Mouse (Mus musculus): Measurements from ENCODE around the gene Ctsa.
A peak's percentile ranks its signal among the peaks of the same experiment; 100 is the strongest.

Gene Ctsa

DNA sequence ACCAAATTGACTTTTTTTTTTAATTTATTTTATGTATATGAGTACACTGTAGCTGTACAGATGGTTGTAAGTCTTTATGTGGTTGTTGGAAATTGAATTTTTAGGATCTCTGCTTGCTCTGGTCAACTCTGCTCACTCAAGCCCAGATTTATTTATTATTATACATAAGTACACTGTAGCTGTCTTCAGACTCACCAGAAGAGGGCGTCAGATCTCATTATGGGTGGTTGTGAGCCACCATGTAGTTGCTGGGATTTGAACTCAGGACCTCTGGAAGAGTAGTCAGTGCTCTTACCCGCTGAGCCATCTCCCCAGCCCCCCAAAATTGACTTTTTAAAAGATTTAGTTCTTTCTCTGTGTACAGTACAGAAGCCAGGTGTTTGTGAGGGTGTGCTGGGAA lies 43.0 kb downstream of the Ctsa start:
- DNase-seq (ENCODE audit: inconsistent age in 2 of 2, low spot score in 1 of 2): peak in 1 of 2 experiments; percentile 44

DNA sequence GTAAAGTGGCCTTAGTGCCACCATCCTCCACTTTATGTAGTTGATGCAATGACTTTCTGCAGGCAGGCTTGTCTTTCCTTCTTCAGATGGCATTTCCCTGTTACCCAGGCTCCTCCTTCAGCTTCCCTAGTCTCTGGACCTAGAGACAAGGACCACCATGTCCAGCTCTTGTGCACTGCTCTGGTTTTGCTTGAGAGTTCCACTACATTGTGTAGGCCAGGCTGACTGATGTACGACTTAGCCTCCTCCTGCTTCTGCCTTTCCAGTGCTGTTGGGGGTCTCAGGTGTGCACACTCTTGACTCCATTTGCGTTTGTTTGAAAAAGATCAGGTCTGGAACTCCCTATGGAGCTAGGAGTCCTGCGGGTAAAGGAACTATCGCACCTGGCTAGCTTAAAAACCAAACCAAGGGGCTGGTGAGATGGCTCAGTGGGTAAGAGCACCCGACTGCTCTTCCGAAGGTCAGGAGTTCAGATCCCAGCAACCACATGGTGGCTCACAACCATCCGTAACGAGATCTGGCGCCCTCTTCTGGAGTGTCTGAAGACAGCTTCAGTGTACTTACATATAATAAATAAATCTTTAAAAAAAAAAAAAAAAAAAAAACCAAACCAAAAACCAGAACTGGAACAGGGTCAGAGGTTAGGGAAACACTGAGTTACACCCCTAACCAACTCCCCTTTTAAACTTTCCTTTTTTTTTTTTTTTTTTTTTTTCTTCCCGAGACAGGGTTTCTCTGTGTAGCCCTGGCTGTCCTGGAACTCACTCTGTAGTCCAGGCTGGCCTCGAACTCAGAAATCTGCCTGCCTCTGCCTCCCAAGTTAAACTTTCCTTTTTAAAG lies 44.9 kb downstream of the Ctsa start:
- DNase-seq (ENCODE audit: inconsistent age in 2 of 2, low spot score in 1 of 2): peak in 1 of 2 experiments; percentile 48

DNA sequence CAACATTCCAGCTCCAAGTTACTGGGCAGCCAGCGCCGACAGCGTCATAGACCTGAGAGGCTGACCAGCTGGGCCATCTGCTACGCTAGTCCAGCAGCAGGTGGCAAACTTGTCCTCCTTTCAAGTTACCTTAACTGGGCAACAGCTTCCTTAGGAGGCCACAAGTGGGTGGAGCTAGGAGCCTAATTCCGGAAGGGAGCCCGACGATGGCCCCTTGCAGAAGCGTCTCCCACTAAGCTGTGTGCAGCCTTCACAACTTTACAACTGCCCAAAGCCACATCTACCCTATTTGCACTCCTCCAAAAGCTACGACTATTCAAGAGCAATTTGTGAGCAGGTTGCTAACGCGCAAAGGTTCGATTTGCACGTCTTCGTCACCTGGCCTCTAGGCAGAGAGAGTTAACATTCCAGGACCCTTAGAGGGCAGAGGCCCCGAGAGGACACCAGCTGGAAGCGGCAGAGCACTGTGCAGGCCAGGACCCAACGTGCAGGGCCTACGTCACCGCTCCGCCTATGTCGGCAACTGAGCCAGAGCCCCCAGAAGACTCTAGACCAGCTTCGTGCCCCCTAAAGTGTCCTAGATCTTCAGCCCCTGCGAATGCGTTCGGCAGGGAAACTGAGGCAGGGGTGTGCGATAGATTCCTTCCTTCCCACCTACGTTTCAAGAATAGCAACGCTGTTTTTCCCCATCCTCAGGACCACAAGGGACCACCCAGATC lies 46.0 kb downstream of the Ctsa start:
- peak; percentile 80 to 89 for DNase-seq (ENCODE audit: inconsistent age in 2 of 2, low spot score in 1 of 2)

DNA sequence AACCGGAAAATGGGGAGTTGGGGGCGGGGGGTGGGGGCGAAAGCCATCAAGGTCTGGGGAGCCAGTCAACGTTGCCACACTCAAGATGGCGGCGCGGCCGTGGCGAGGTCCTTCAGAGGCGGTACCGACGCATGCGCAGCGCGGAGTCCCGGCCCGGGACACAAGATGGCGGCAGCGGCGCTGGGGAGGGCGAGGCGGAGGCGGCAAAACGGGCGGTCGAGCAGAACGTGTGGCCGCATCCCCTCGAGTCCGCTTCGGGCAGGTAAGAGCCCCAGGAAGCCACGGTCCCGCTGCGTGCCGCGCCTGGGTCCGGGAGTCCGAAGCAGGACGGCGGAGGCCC lies 46.5 kb downstream of the Ctsa start, which contains the start of gene Pcif1:
TSS of gene Pcif1 (plus strand) at position 77 of the 340 bp plus-strand sequence.
- DNase-seq (ENCODE audit: inconsistent age in 2 of 2, low spot score in 1 of 2): peak; percentile 92 to 98

DNA sequence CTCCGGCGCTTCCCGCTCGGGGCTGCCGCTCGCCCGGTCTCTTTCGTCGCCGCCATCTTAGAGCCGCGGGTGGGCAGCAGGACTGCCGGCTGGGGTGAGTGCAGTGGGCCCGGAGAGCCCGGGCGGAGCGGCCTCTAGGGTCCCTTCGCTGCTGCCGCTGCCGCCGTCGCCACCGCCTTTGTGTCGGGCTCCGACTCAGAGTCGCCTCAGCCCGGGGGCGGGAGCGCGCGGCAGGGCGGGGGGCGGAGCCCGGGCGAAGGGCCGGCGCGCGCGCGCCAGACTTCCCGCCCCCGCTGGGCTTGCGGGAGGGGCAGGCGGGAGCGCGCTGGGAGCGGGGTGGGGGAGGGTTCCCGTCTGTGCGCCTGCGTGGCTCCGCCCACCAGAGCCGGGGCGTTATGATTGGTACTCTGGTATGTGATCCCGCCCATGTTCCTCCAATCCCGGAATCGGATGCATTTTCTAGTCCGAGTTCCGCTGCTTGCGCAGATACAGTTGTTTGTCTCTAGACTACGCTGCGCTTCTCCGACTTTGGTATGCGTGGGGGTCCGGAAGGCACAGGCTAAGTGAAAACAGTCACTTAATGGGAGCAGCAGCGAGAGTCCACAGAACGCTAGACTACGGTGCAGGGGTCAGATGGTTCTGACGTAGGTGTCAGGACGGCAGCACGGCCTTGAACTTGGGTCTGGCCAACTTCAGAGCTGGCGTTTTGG lies 47.0 kb downstream of the Ctsa start:
- peak; percentile 95 to 98 for DNase-seq (ENCODE audit: inconsistent age in 2 of 2, low spot score in 1 of 2)

DNA sequence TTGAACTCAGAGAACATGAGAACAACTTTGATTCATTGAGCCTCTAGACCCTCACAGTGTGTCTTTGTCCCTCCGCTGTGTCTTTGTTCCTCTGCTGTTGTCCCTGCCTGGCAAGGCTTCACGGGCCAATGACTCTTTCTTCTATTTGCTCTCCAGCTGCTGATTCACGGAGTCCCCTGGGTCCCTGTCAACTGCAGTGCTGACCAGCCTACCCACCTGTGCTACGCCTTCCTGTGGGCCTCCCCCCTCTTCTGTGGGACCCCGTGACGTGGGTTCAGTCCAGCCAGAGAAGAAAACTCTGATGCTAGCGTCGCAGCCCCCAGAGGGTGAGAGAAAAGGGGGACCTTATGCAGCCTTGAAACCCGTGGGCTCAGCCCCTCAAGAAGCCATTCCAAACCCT lies 49.9 kb downstream of the Ctsa start:
- DNase-seq (ENCODE audit: inconsistent age in 2 of 2, low spot score in 1 of 2): peak in 1 of 2 experiments; percentile 56

DNA sequence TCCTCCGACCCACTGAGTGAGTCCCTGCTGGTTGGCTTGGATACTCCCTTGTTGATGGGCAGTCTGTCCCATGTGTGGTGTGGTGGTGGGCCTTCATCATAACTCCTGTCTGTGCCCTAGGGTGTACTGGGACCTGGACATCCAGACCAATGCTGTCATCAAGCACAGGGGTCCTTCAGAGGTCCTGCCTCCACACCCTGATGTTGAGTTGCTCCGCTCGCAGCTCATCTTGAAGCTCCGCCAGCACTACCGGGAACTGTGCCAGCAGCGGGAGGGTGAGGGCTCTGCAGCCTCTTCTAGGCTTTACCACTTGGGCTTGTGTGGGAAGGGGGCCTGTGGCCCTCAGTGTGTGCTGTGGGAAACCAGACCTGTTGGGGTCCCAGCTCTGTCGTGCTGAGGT lies 53.1 kb downstream of the Ctsa start:
- DNase-seq (ENCODE audit: inconsistent age in 2 of 2, low spot score in 1 of 2): peak; percentile 75 to 89

DNA sequence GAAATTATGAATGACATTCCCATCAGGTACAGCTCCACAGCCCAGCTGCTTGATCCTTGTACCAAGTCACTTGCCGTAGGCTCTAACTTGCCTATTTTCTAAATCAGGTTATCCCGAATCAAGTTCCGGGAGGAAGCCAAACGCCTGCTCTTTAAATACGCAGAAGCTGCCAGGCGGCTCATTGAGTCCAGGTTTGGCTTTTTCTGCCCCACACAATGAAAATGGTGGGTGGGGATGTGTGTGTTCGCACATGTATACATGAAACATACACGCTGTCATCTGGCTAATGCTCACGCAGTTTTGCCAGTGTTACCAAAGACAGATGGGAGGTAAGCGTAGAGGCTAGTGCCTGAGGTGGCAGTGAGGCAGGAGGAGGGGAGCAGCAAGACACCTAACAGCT lies 53.9 kb downstream of the Ctsa start:
- DNase-seq (ENCODE audit: inconsistent age in 2 of 2, low spot score in 1 of 2): peak in 1 of 2 experiments; percentile 33

DNA sequence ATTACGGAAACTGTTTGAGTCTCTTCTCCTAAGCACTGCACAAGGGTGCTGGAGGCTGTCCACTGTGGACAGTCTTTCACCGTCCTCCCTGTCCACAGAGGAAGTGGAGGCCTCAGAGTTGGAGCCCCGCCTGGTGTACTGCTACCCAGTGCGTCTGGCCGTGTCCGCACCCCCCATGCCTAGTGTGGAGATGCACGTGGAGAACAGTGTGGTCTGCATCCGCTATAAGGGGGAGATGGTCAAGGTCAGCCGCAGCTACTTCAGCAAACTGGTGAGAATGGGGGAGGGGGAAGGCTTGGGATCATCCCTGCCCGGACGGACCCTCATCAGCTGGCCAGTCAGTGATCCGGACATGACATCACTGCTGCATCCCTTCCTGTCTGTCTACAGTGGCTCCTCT lies 56.3 kb downstream of the Ctsa start:
- DNase-seq (ENCODE audit: inconsistent age in 2 of 2, low spot score in 1 of 2): peak in 1 of 2 experiments; percentile 39

DNA sequence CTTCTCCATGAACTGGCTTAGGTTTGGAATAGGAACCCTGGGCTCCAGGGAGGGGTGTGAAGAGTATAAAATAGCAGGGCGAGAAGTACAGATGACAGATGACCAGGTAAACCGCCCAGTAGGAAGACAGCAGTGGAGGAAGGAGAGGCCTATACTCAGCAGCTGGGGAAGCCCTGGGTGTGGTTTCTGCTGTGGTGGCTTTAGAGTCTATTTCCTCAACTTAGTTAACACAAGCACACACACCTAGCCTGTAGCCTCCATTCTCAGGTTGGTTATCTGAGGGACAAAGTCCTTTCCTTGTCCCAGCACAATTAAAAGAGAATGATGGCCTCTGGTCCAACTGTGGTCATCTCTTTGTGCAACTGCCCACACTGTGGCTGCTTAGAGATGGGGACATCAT lies 57.3 kb downstream of the Ctsa start:
- DNase-seq (ENCODE audit: inconsistent age in 2 of 2, low spot score in 1 of 2): no peak
